Mouse (Mus musculus): ENCODE results near the gene Gm21970.

The Gm21970 gene

GRCm38 (mm10) chr16:91391421-91391820 is at the start of gene Gm21970:
TSS of gene Gm21970 (plus strand) at chr16:91391721.
- in situ Hi-C loops (cut with MboI, MseI): no loop called here

- in situ Hi-C loops (cut with MboI, MseI): no loop called here
These were observed 45.0 kb upstream of the Gm21970 start for GRCm38 (mm10) chr16:91346491-91346890.

GRCm38 (mm10) chr16:91347491-91348263 is 43.8 kb upstream of the Gm21970 start:
- in situ Hi-C loops (cut with MboI, MseI): no loop called here

GRCm38 (mm10) chr16:91348264-91348565 is 43.3 kb upstream of the Gm21970 start:
- in situ Hi-C loops (cut with MboI, MseI): no loop called here

- in situ Hi-C loops (cut with MboI, MseI): no loop called here
These were observed 42.8 kb upstream of the Gm21970 start for GRCm38 (mm10) chr16:91348588-91349330.

- in situ Hi-C loops (cut with MboI, MseI): loop anchor here (5.0 kb wide), 1 partner anchor 270 kb away; no protein-coding TSS in a partner anchor
These were observed 39.4 kb upstream of the Gm21970 start for GRCm38 (mm10) chr16:91352084-91352562.

GRCm38 (mm10) chr16:91352749-91353148 is 38.8 kb upstream of the Gm21970 start:
- in situ Hi-C loops (cut with MboI, MseI): loop anchor here (5.0 kb wide), 1 partner anchor 270 kb away; no protein-coding TSS in a partner anchor

- in situ Hi-C loops (cut with MboI, MseI): loop anchor here (5.0 kb wide), 1 partner anchor 271 kb away; no protein-coding TSS in a partner anchor
These were observed 38.3 kb upstream of the Gm21970 start for GRCm38 (mm10) chr16:91353177-91353576.

GRCm38 (mm10) chr16:91353638-91354037 is 37.9 kb upstream of the Gm21970 start:
- in situ Hi-C loops (cut with MboI, MseI): loop anchor here (5.0 kb wide), 1 partner anchor 271 kb away; no protein-coding TSS in a partner anchor

GRCm38 (mm10) chr16:91354599-91354998 is 36.9 kb upstream of the Gm21970 start:
- in situ Hi-C loops (cut with MboI, MseI): loop anchor here (5.0 kb wide), 1 partner anchor 272 kb away; no protein-coding TSS in a partner anchor

- in situ Hi-C loops (cut with MboI, MseI): no loop called here
These were observed 36.4 kb upstream of the Gm21970 start for GRCm38 (mm10) chr16:91355160-91355559.

GRCm38 (mm10) chr16:91356760-91357525 is 34.6 kb upstream of the Gm21970 start:
- in situ Hi-C loops (cut with MboI, MseI): no loop called here

GRCm38 (mm10) chr16:91357526-91357900 is 34.0 kb upstream of the Gm21970 start:
- in situ Hi-C loops (cut with MboI, MseI): no loop called here

GRCm38 (mm10) chr16:91358555-91358954 is 33.0 kb upstream of the Gm21970 start:
- in situ Hi-C loops (cut with MboI, MseI): no loop called here

- in situ Hi-C loops (cut with MboI, MseI): no loop called here
These were observed 32.0 kb upstream of the Gm21970 start for GRCm38 (mm10) chr16:91359531-91359930.

GRCm38 (mm10) chr16:91360162-91360561 is 31.4 kb upstream of the Gm21970 start:
- in situ Hi-C loops (cut with MboI, MseI): loop anchor here (10.0 kb wide), 2 partner anchors 115 to 225 kb away; no protein-coding TSS in a partner anchor

GRCm38 (mm10) chr16:91362006-91362405 is 29.5 kb upstream of the Gm21970 start:
- in situ Hi-C loops (cut with MboI, MseI): loop anchor here (10.0 kb wide), 2 partner anchors 113 to 223 kb away; no protein-coding TSS in a partner anchor

- in situ Hi-C loops (cut with MboI, MseI): loop anchor here (10.0 kb wide), 2 partner anchors 112 to 222 kb away; no protein-coding TSS in a partner anchor
These were observed 28.8 kb upstream of the Gm21970 start for GRCm38 (mm10) chr16:91362616-91363272.

GRCm38 (mm10) chr16:91363483-91363882 is 28.0 kb upstream of the Gm21970 start:
- in situ Hi-C loops (cut with MboI, MseI): loop anchor here (10.0 kb wide), 2 partner anchors 111 to 221 kb away; no protein-coding TSS in a partner anchor

GRCm38 (mm10) chr16:91366567-91366966 is 25.0 kb upstream of the Gm21970 start:
- in situ Hi-C loops (cut with MboI, MseI): loop anchor here (10.0 kb wide), 2 partner anchors 108 to 218 kb away; no protein-coding TSS in a partner anchor

GRCm38 (mm10) chr16:91367066-91367465 is 24.5 kb upstream of the Gm21970 start:
- in situ Hi-C loops (cut with MboI, MseI): loop anchor here (10.0 kb wide), 2 partner anchors 108 to 218 kb away; no protein-coding TSS in a partner anchor
